Mouse (Mus musculus): ENCODE measurements around the gene Galnt17.

GRCm38 (mm10) chr5:131134809-131135208 is 173.5 kb downstream of the Galnt17 start:
- TF ChIP-seq CTCF (IDR thresholded peaks at IDR 0.05): no peak
- TF ChIP-seq EP300 (IDR thresholded peaks at IDR 0.05): no peak
